Mouse (Mus musculus): ENCODE measurements at regions not wholly inside any gene's neighbourhood (a gene's known extent, or its start where the extent isn't known, plus 50 kb on each side); places are given as distances from the start of the nearest gene placed in this dataset.

GRCm38 (mm10) chr15:93910158-93910557 lies 314.5 kb upstream of the Prickle1 start:
- no peak for TF ChIP-seq CTCF (IDR thresholded peaks at IDR 0.05; ENCODE audit: extremely low read depth, insufficient read depth, low read length)
- no peak for TF ChIP-seq POLR2A (IDR thresholded peaks at IDR 0.05; ENCODE audit: extremely low read depth, insufficient read depth, low read length)
